Mouse (Mus musculus) myocyte (in vitro differentiated cells): ENCODE results near the gene Efs. TPM values are rescaled to one million over a fixed set of nuclear protein-coding genes. Genes with fewer than 3 reads are reported as not detected.

Experiments
- polyA plus RNA-seq: library from polyadenylated mRNA; unstranded; fragments of >200 nt; fragmentation: generic; extraction: Trizol; gene quantifications from one replicate; pipeline ENCODE4 v1.2.1, GENCODE M21; 2012; ENCODE audit warnings: missing spikeins

The Efs gene
- polyA plus RNA-seq, 1 experiment: 0.95 TPM

Other genes with a start within 250 kb of the Efs start
- gene 1700123O20Rik, start 239.9 kb downstream of the Efs start, polyA plus RNA-seq: 36.3 TPM
- 77.3 TPM for gene Acin1, start 239.2 kb downstream of the Efs start, polyA plus RNA-seq
- gene Gm29776, start 227.3 kb downstream of the Efs start, polyA plus RNA-seq: 0.04 TPM
- not detected for gene Cebpe, start 214.0 kb downstream of the Efs start, polyA plus RNA-seq
- gene Slc7a8, start 144.2 kb downstream of the Efs start, polyA plus RNA-seq: not detected
- gene Rnf212b, start 112.0 kb downstream of the Efs start, polyA plus RNA-seq: not detected
- 2.5 TPM for gene Homez, start 55.2 kb downstream of the Efs start, polyA plus RNA-seq
- 0.71 TPM for gene Ppp1r3e, start 48.6 kb downstream of the Efs start, polyA plus RNA-seq
- gene Bcl2l2, start 42.7 kb downstream of the Efs start, polyA plus RNA-seq: 20.5 TPM
- 0.47 TPM for gene Gm20521, start 42.7 kb downstream of the Efs start, polyA plus RNA-seq
- 70.6 TPM for gene Pabpn1, start 33.6 kb downstream of the Efs start, polyA plus RNA-seq
- gene Slc22a17, start 13.0 kb downstream of the Efs start, polyA plus RNA-seq: 0.92 TPM
- 0.05 TPM for gene Il25, start 6.6 kb upstream of the Efs start, polyA plus RNA-seq
- not detected for gene Cmtm5, start 10.1 kb upstream of the Efs start, polyA plus RNA-seq
- 15.0 TPM for gene Myh6, start 40.8 kb upstream of the Efs start, polyA plus RNA-seq
- gene Gm17428, start 50.8 kb upstream of the Efs start, polyA plus RNA-seq: not detected
- 56.5 TPM for gene Myh7, start 68.5 kb upstream of the Efs start, polyA plus RNA-seq
- 39.4 TPM for gene Ngdn, start 89.3 kb upstream of the Efs start, polyA plus RNA-seq
- gene Zfhx2, start 166.2 kb upstream of the Efs start, polyA plus RNA-seq: 0.98 TPM
- gene Thtpa, start 168.7 kb upstream of the Efs start, polyA plus RNA-seq: 10.8 TPM
- gene Ap1g2, start 180.5 kb upstream of the Efs start, polyA plus RNA-seq: 6.5 TPM
- not detected for gene Jph4, start 190.8 kb upstream of the Efs start, polyA plus RNA-seq